Mouse (Mus musculus) central nervous system, embryonic 18 days (tissue): Measurements from ENCODE around the gene Gm13697. TPM values are rescaled to one million over a fixed set of nuclear protein-coding genes. Genes with fewer than 3 reads are reported as not detected.

Experiments used
- polyA plus RNA-seq: library from polyadenylated mRNA; depleted of rRNA; stranded (reverse); fragments of >200 nt; gene quantifications from 2 replicates; pipeline ENCODE4 v1.2.3, GENCODE M21; 2012; rRNA removed

The Gm13697 gene
- not detected in 2 replicates for polyA plus RNA-seq

GRCm38 (mm10) chr2:83984443-83984842, at the start of gene Gm13697:
Gene Gm13697, plus strand, starts transcription at chr2:83984743.

GRCm38 (mm10) chr2:83940931-83941361, 43.6 kb upstream of the Gm13697 start, which contains the start of gene Zswim2:
Gene Zswim2, minus strand, starts transcription at chr2:83941228.

GRCm38 (mm10) chr2:83955393-83955792, 29.1 kb upstream of the Gm13697 start, which contains the start of gene Gm13698:
Gene Gm13698, plus strand, starts transcription at chr2:83955693.

GRCm38 (mm10) chr2:83961203-83961602, 23.3 kb upstream of the Gm13697 start, which contains the start of gene Gm13693:
Gene Gm13693, plus strand, starts transcription at chr2:83961503.

GRCm38 (mm10) chr2:83967013-83967412, 17.5 kb upstream of the Gm13697 start, which contains the start of gene Gm13695:
Gene Gm13695, plus strand, starts transcription at chr2:83967313.

GRCm38 (mm10) chr2:83972823-83973222, 11.7 kb upstream of the Gm13697 start, which contains the start of gene Gm13696:
Gene Gm13696, plus strand, starts transcription at chr2:83973123.

GRCm38 (mm10) chr2:83978633-83979032, 5.9 kb upstream of the Gm13697 start, which contains the start of gene Gm13694:
Gene Gm13694, plus strand, starts transcription at chr2:83978933.

GRCm38 (mm10) chr2:83990253-83990652, 5.7 kb downstream of the Gm13697 start, which contains the start of gene Gm13691:
Gene Gm13691, plus strand, starts transcription at chr2:83990553.

Other genes starting within 250 kb of the Gm13697 start
- 61.6 and 64.3 TPM in 2 replicates for gene Fam171b, start 172.1 kb upstream of the Gm13697 start, polyA plus RNA-seq
- gene Zswim2, start 43.5 kb upstream of the Gm13697 start, polyA plus RNA-seq, result 0.03 TPM in 1 of 2 replicates, not detected in the other
- gene Gm13698, start 29.1 kb upstream of the Gm13697 start, polyA plus RNA-seq, result not detected in 2 replicates
- gene Gm13693, start 23.2 kb upstream of the Gm13697 start, polyA plus RNA-seq, result not detected in 2 replicates
- not detected in 2 replicates for gene Gm13695, start 17.4 kb upstream of the Gm13697 start, polyA plus RNA-seq
- gene Gm13696, start 11.6 kb upstream of the Gm13697 start, polyA plus RNA-seq, result not detected in 2 replicates
- gene Gm13694, start 5.8 kb upstream of the Gm13697 start, polyA plus RNA-seq, result not detected in 2 replicates
- gene Gm13691, start 5.8 kb downstream of the Gm13697 start, polyA plus RNA-seq, result not detected in 2 replicates